Mouse (Mus musculus): ENCODE measurements at regions not wholly inside any gene's neighbourhood (a gene's known extent, or its start where the extent isn't known, plus 50 kb on each side); places are given as distances from the start of the nearest gene placed in this dataset.

GRCm38 (mm10) chr9:31541615-31542191, 77.4 kb upstream of the Tmem45b start:
- Histone ChIP-seq H3K9me3 (replicated peaks; ENCODE audit: insufficient read depth, low read length) (no peaks in the 10 kb centered on the region), H3K36me3 (ENCODE audit: control insufficient read depth in 1 of 2, insufficient read depth in 2 of 2, low read length in 2 of 2) (no peaks in the 10 kb centered on the region)
- no peak for DNase-seq (ENCODE audit: low read depth, low spot score)

DNA sequence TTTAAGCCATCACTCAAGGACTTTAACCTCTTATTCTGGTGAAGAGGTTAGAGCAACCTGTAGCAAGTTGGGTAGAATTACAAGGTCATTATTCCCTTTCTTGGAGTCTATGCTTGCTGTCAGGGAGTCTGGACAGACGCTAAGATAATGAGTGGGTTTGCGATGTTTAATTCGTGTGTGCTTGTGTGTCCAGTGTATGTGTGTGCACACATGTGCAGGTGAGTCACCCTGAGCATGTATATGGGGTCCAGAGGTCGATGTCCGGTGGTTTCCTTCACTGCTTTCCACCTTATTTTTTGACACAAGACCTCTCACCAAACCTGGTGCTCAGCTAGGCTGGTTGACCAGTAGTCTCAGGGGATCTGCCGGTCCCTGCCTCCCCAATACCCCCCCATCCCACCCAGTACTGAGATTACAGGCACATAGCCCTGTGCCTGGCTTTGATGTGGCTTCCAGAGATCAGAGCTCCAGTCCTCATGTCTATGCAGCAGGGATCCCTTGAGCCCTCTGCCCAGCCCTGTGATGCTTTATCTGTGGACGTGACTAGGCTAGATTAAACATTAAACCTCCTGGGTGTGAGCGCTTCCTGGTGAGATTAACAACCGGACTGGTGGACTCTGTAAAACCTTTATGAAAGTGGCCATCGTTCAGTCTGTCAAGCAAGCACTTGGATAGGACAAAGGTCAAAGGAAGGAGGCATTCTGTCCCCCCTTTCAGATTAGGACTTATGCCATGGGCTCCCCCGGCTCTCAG, 74.4 kb upstream of the Tmem45b start:
- no peak overlapping the region for H3K9ac ChIP-seq (ENCODE audit: control insufficient read depth, low read depth, low read length, poor library complexity, severe bottlenecking)
- TF ChIP-seq ELF1 (IDR thresholded peaks at IDR 0.05; ENCODE audit: low read depth, low read length) (no peak), ZNF384 (IDR thresholded peaks at IDR 0.05; ENCODE audit: low read depth, low read length) (no peak), MAZ (IDR thresholded peaks at IDR 0.05; ENCODE audit: low read depth, low read length) (no peak), CTCF (IDR thresholded peaks at IDR 0.05 in 2 of 3, conservative IDR thresholded peaks at IDR 0.05 in 1 of 3; ENCODE audit: control insufficient read depth in 1 of 3, insufficient read depth in 1 of 3, low read depth in 2 of 3, low read length in 3 of 3, poor library complexity in 1 of 3, severe bottlenecking in 1 of 3) (no peak), BHLHE40 (IDR thresholded peaks at IDR 0.05; ENCODE audit: borderline replicate concordance, low read depth, low read length) (no peak), SIN3A (IDR thresholded peaks at IDR 0.05; ENCODE audit: low read length) (no peak), POLR2AphosphoS2 (IDR thresholded peaks at IDR 0.05; ENCODE audit: low read length) (no peak), MYC (IDR thresholded peaks at IDR 0.05; ENCODE audit: low read depth, low read length) (no peak), CHD1 (IDR thresholded peaks at IDR 0.05; ENCODE audit: low read depth, low read length) (no peak), TAL1 (IDR thresholded peaks at IDR 0.05; ENCODE audit: low read length) (no peak)
- DNase-seq (ENCODE audit: low read depth, low spot score) = no peak
- no peaks in the 10 kb centered on the region; a peak in 2 of 4 replicates for H3K27me3 ChIP-seq (ENCODE audit: control insufficient read depth in 1 of 2, insufficient read depth in 2 of 2, low read length in 2 of 2)
- no peaks in the 10 kb centered on the region for H3K36me3 ChIP-seq (ENCODE audit: control insufficient read depth in 1 of 2, insufficient read depth in 2 of 2, low read length in 2 of 2)
- H3K9me3 ChIP-seq (replicated peaks; ENCODE audit: insufficient read depth, low read length) = no peaks in the 10 kb centered on the region
- H3K27ac ChIP-seq (ENCODE audit: control insufficient read depth, low read depth, low read length) = no peak overlapping the region
- H3K4me3 ChIP-seq (ENCODE audit: control insufficient read depth in 1 of 2, insufficient read depth in 1 of 2, low read depth in 2 of 2, low read length in 2 of 2) = no peak overlapping the region
- H3K79me2 ChIP-seq (ENCODE audit: control insufficient read depth, insufficient read depth, low read length, poor library complexity) = no peaks in the 10 kb centered on the region
- no peaks in the 10 kb centered on the region for H3K4me1 ChIP-seq (ENCODE audit: control insufficient read depth in 1 of 2, insufficient read depth in 2 of 2, low read length in 2 of 2)

More at GRCm38 (mm10) chr9:31541615-31542191, 77.4 kb upstream of the Tmem45b start:
- Histone ChIP-seq H3K9ac (ENCODE audit: control insufficient read depth, low read depth, low read length, poor library complexity, severe bottlenecking) (no peak overlapping the region), H3K79me2 (ENCODE audit: control insufficient read depth, insufficient read depth, low read length, poor library complexity) (no peaks in the 10 kb centered on the region), H3K4me1 (ENCODE audit: control insufficient read depth in 1 of 2, insufficient read depth in 2 of 2, low read length in 2 of 2) (no peaks in the 10 kb centered on the region), H3K27ac (ENCODE audit: control insufficient read depth, low read depth, low read length) (no peak overlapping the region), H3K27me3 (ENCODE audit: control insufficient read depth in 1 of 2, insufficient read depth in 2 of 2, low read length in 2 of 2) (no peaks in the 10 kb centered on the region; a peak in 2 of 4 replicates), H3K4me3 (ENCODE audit: control insufficient read depth in 1 of 2, insufficient read depth in 1 of 2, low read depth in 2 of 2, low read length in 2 of 2) (no peak overlapping the region)
- TF ChIP-seq CHD2 (IDR thresholded peaks at IDR 0.05; ENCODE audit: low read length) = no peak
- TF ChIP-seq SMC3 (IDR thresholded peaks at IDR 0.05; ENCODE audit: low read depth, low read length) = no peak
- no peak for TF ChIP-seq ETS1 (IDR thresholded peaks at IDR 0.05; ENCODE audit: low read depth, low read length)
- TF ChIP-seq BHLHE40 (IDR thresholded peaks at IDR 0.05; ENCODE audit: borderline replicate concordance, low read depth, low read length) = no peak
- TF ChIP-seq SIN3A (IDR thresholded peaks at IDR 0.05; ENCODE audit: low read length) = no peak
- no peak for TF ChIP-seq USF2 (IDR thresholded peaks at IDR 0.05; ENCODE audit: borderline replicate concordance in 1 of 2, insufficient read depth in 1 of 2, low read depth in 1 of 2, low read length in 2 of 2)

Measured in MEL (cell line).